Mouse (Mus musculus) testis, adult 2 months (tissue): ENCODE data around the gene Scube3. TPM values are rescaled to one million over a fixed set of nuclear protein-coding genes. Genes with fewer than 3 reads are reported as not detected.

ENCODE experiments used
- H3K27ac ChIP-seq: fragments of 200-500 bp; 2 replicates; pipeline ENCODE4 v1.5.1; 2012; ENCODE audit warnings: low read depth, low read length; ENCODE audit not compliant: control insufficient read depth, insufficient read depth
- H3K27me3 ChIP-seq: fragments of 200-500 bp; 2 replicates; pipeline ENCODE4 v1.6.1; 2012; ENCODE audit warnings: mild to moderate bottlenecking, low read length, moderate library complexity; ENCODE audit not compliant: control insufficient read depth, insufficient read depth
- H3K36me3 ChIP-seq: fragments of 200-500 bp; 2 replicates; pipeline ENCODE4 v1.6.1; 2012; ENCODE audit warnings: mild to moderate bottlenecking, low read length; ENCODE audit not compliant: control insufficient read depth, insufficient read depth
- H3K4me1 ChIP-seq: fragments of 200-500 bp; 2 replicates; pipeline ENCODE4 v1.6.1; 2012; ENCODE audit warnings: low read length; ENCODE audit not compliant: control insufficient read depth, insufficient read depth
- H3K4me3 ChIP-seq: fragments of 200-500 bp; 2 replicates; pipeline ENCODE4 v1.5.1; 2012; ENCODE audit warnings: low read depth, mild to moderate bottlenecking, low read length, moderate library complexity, mixed read lengths; ENCODE audit not compliant: control insufficient read depth
- CTCF ChIP-seq: fragments of 200-500 bp; IDR thresholded peaks from 2 replicates; pipeline ENCODE4 v1.5.1; 2012; ENCODE audit warnings: low read depth, mild to moderate bottlenecking, inconsistent platforms, low read length, moderate library complexity; ENCODE audit not compliant: control insufficient read depth, insufficient read depth, insufficient replicate concordance
- POLR2A ChIP-seq: fragments of 200-500 bp; IDR thresholded peaks from 2 replicates; pipeline ENCODE4 v1.6.1; 2012; ENCODE audit warnings: low read depth, mild to moderate bottlenecking, inconsistent platforms, low read length, moderate library complexity; ENCODE audit not compliant: control insufficient read depth
- polyA plus RNA-seq: library from polyadenylated mRNA; depleted of rRNA; stranded (reverse); fragments of >200 nt; gene quantifications from 2 replicates; pipeline ENCODE4 v1.2.3, GENCODE M21; 2012

The Scube3 gene
- polyA plus RNA-seq, 1 experiment = 3.4 TPM

GRCm38 (mm10) chr17:28143751-28144150 is 1.8 kb downstream of the Scube3 start:
- Histone ChIP-seq H3K4me3 (no peak overlapping the region), H3K27ac (no peak overlapping the region), H3K27me3 (no peaks in the 10 kb centered on the region), H3K4me1 (peaks cover 20% of the 10 kb centered on the region), H3K36me3 (no peaks in the 10 kb centered on the region)
- TF ChIP-seq CTCF (no peak), POLR2A (no peak)

GRCm38 (mm10) chr17:28144241-28144640 is 2.3 kb downstream of the Scube3 start:
- Histone ChIP-seq H3K36me3 (no peaks in the 10 kb centered on the region), H3K4me3 (no peak overlapping the region), H3K4me1 (peaks cover 20% of the 10 kb centered on the region), H3K27me3 (no peaks in the 10 kb centered on the region), H3K27ac (no peak overlapping the region)
- TF ChIP-seq POLR2A = no peak
- no peak for TF ChIP-seq CTCF

- no peak for TF ChIP-seq CTCF
- no peak for TF ChIP-seq POLR2A
- peaks cover 2% of the 10 kb centered on the region; the same call in 1 of the 2 replicates for H3K4me1 ChIP-seq
- no peak overlapping the region for H3K4me3 ChIP-seq
- no peaks in the 10 kb centered on the region for H3K27me3 ChIP-seq
- no peak overlapping the region for H3K27ac ChIP-seq
- H3K36me3 ChIP-seq = no peaks in the 10 kb centered on the region
Observed at GRCm38 (mm10) chr17:28148288-28148687, 6.3 kb downstream of the Scube3 start.

- Histone ChIP-seq H3K4me1 (no peaks in the 10 kb centered on the region), H3K27me3 (no peaks in the 10 kb centered on the region), H3K36me3 (no peaks in the 10 kb centered on the region), H3K4me3 (no peak overlapping the region), H3K27ac (no peak overlapping the region)
- TF ChIP-seq POLR2A (no peak), CTCF (no peak)
Observed at GRCm38 (mm10) chr17:28149734-28150133, 7.8 kb downstream of the Scube3 start.

GRCm38 (mm10) chr17:28150456-28150855 is 8.5 kb downstream of the Scube3 start:
- Histone ChIP-seq H3K27me3 (no peaks in the 10 kb centered on the region), H3K4me1 (no peaks in the 10 kb centered on the region), H3K36me3 (no peaks in the 10 kb centered on the region), H3K27ac (no peak overlapping the region), H3K4me3 (no peak overlapping the region)
- no peak for TF ChIP-seq CTCF
- TF ChIP-seq POLR2A = no peak

- TF ChIP-seq POLR2A = no peak
- Histone ChIP-seq H3K36me3 (no peaks in the 10 kb centered on the region), H3K27ac (no peak overlapping the region), H3K4me1 (no peaks in the 10 kb centered on the region), H3K27me3 (no peaks in the 10 kb centered on the region), H3K4me3 (no peak overlapping the region)
Observed at GRCm38 (mm10) chr17:28153095-28153494, 11.2 kb downstream of the Scube3 start.

GRCm38 (mm10) chr17:28154970-28155369 is 13.0 kb downstream of the Scube3 start:
- TF ChIP-seq CTCF = no peak
- no peak for TF ChIP-seq POLR2A
- Histone ChIP-seq H3K36me3 (no peaks in the 10 kb centered on the region), H3K27ac (no peak overlapping the region), H3K4me3 (no peak overlapping the region), H3K27me3 (no peaks in the 10 kb centered on the region), H3K4me1 (no peaks in the 10 kb centered on the region)

GRCm38 (mm10) chr17:28160361-28160760 is 18.4 kb downstream of the Scube3 start:
- Histone ChIP-seq H3K27ac (no peak overlapping the region), H3K4me1 (no peaks in the 10 kb centered on the region)

More at GRCm38 (mm10) chr17:28160361-28160760, 18.4 kb downstream of the Scube3 start:
- TF ChIP-seq CTCF (no peak), POLR2A (no peak)
- Histone ChIP-seq H3K36me3 (no peaks in the 10 kb centered on the region), H3K4me3 (no peak overlapping the region), H3K27me3 (no peaks in the 10 kb centered on the region)
